Mouse (Mus musculus): ENCODE measurements around the gene Fam131a. TPM values are rescaled to one million over a fixed set of nuclear protein-coding genes. Genes with fewer than 3 reads are reported as not detected.

The Fam131a gene
- total and polyA plus RNA-seq, 3 experiments = not detected

DNA sequence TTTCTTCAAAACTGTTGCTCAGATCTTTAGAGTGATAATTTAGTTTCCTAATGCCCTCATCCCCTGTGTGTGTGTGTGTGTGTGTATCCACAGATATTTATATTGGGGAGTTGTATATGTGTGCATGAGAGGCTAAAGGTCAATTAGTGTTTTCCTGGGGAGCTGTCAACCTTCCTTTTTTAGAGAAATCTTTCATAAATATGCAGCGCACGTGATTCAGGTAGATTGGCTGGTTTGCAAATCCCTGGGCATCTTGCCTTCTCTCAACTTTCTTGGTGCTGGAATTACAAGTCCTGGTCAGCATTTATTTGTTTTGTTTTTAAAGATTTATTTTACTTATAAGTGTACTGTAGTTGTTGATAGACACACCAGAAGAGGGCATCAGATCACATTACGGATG, 22.8 kb upstream of the Fam131a start:
- TF ChIP-seq MEF2A (IDR thresholded peaks at IDR 0.05; ENCODE audit: extremely low read depth, insufficient replicate concordance, low read depth, low read length, poor library complexity, severe bottlenecking) (no peak), ZMIZ1 (IDR thresholded peaks at IDR 0.05; ENCODE audit: low read depth, low read length) (no peak), NELFE (IDR thresholded peaks at IDR 0.05; ENCODE audit: low read depth, low read length) (no peak), MYC (IDR thresholded peaks at IDR 0.05; ENCODE audit: low read depth, low read length) (no peak), EP300 (IDR thresholded peaks at IDR 0.05; ENCODE audit: low read depth in 1 of 2, low read length in 2 of 2) (no peak), NRF1 (IDR thresholded peaks at IDR 0.05; ENCODE audit: insufficient read depth, low read depth, low read length, poor library complexity, severe bottlenecking) (no peak), MAFK (IDR thresholded peaks at IDR 0.05; ENCODE audit: borderline replicate concordance, low read depth, low read length) (no peak), MXI1 (IDR thresholded peaks at IDR 0.05; ENCODE audit: low read depth, low read length) (no peak), MYB (IDR thresholded peaks at IDR 0.05; ENCODE audit: low read depth, low read length) (no peak), TCF12 (IDR thresholded peaks at IDR 0.05; ENCODE audit: low read depth, low read length) (no peak), SMC3 (IDR thresholded peaks at IDR 0.05; ENCODE audit: low read depth, low read length) (no peak), ETS1 (IDR thresholded peaks at IDR 0.05; ENCODE audit: low read depth, low read length) (no peak), UBTF (IDR thresholded peaks at IDR 0.05; ENCODE audit: borderline replicate concordance, insufficient read depth, low read depth, low read length) (no peak)
- Histone ChIP-seq H3K9me3 (replicated peaks; ENCODE audit: insufficient read depth, low read length) (no peaks in the 10 kb centered on the region), H3K4me1 (ENCODE audit: control insufficient read depth in 1 of 2, insufficient read depth in 2 of 2, low read length in 2 of 2) (peaks cover 6 to 12% of the 10 kb centered on the region in 2 experiments; a peak in 3 of 4 replicates), H3K9ac (ENCODE audit: control insufficient read depth, low read depth, low read length, poor library complexity, severe bottlenecking) (no peak overlapping the region), H3K4me3 (ENCODE audit: control insufficient read depth in 1 of 2, insufficient read depth in 1 of 2, low read depth in 2 of 2, low read length in 2 of 2) (no peak overlapping the region), H3K36me3 (ENCODE audit: control insufficient read depth in 1 of 2, insufficient read depth in 2 of 2, low read length in 2 of 2) (peaks cover 4 to 11% of the 10 kb centered on the region in 2 experiments), H3K27me3 (ENCODE audit: control insufficient read depth in 1 of 2, insufficient read depth in 2 of 2, low read length in 2 of 2) (no peaks in the 10 kb centered on the region), H3K79me2 (ENCODE audit: control insufficient read depth, insufficient read depth, low read length, poor library complexity) (peaks cover 27% of the 10 kb centered on the region), H3K27ac (ENCODE audit: control insufficient read depth, low read depth, low read length) (no peak overlapping the region)
- DNase-seq (ENCODE audit: low read depth, low spot score) = no peak

DNA sequence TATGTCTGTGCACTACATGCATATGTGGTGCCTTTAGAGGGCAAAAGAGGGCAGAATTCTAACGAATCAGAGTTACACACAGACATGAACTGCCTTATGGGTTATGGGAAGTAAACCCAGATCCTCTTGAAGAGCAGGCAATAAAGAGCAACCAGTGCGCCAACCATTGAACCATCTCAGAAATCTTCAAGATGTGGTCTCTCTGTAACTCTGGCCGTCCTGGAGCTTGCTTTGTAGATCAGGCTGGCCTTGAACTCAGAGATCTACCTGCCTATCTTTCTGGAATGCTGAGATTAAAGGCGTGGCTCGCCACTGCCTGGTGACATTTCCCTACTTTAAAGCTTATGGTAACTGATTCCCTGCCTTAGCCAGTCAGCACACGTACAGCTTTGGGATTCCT, 21.2 kb upstream of the Fam131a start:
- peak overlapping the region; percentile 72 for H3K9ac ChIP-seq (ENCODE audit: control insufficient read depth, low read depth, low read length, poor library complexity, severe bottlenecking)
- no peak for TF ChIP-seq JUND (IDR thresholded peaks at IDR 0.05; ENCODE audit: low read depth, low read length)
- no peak; the same call in 1 of the 2 replicates for TF ChIP-seq SIN3A (IDR thresholded peaks at IDR 0.05; ENCODE audit: low read length)
- TF ChIP-seq TCF12 (IDR thresholded peaks at IDR 0.05; ENCODE audit: low read depth, low read length) = no peak
- no peak for TF ChIP-seq UBTF (IDR thresholded peaks at IDR 0.05; ENCODE audit: borderline replicate concordance, insufficient read depth, low read depth, low read length)
- 0 out of 2 replicates have a peak, but pooled peaks have one; percentile 12 for TF ChIP-seq ELF1 (IDR thresholded peaks at IDR 0.05; ENCODE audit: low read depth, low read length)
- peak; percentile 46; the same call in 1 of the 2 replicates for TF ChIP-seq RCOR1 (IDR thresholded peaks at IDR 0.05; ENCODE audit: low read depth, low read length)
- TF ChIP-seq MXI1 (IDR thresholded peaks at IDR 0.05; ENCODE audit: low read depth, low read length) = no peak
- TF ChIP-seq MAFK (IDR thresholded peaks at IDR 0.05; ENCODE audit: borderline replicate concordance, low read depth, low read length) = no peak
- TF ChIP-seq POLR2AphosphoS2 (IDR thresholded peaks at IDR 0.05; ENCODE audit: low read length) = no peak; the same call in 1 of the 2 replicates
- TF ChIP-seq CHD1 (IDR thresholded peaks at IDR 0.05; ENCODE audit: low read depth, low read length) = no peak
- TF ChIP-seq CHD2 (IDR thresholded peaks at IDR 0.05; ENCODE audit: low read length) = no peak
- TF ChIP-seq USF2 (IDR thresholded peaks at IDR 0.05; ENCODE audit: borderline replicate concordance in 1 of 2, insufficient read depth in 1 of 2, low read depth in 1 of 2, low read length in 2 of 2) = no peak
- TF ChIP-seq NRF1 (IDR thresholded peaks at IDR 0.05; ENCODE audit: insufficient read depth, low read depth, low read length, poor library complexity, severe bottlenecking) = no peak
- no peak for TF ChIP-seq MAX (IDR thresholded peaks at IDR 0.05; ENCODE audit: low read length)
- TF ChIP-seq ZNF384 (IDR thresholded peaks at IDR 0.05; ENCODE audit: low read depth, low read length) = peak; percentile 5; the same call in 1 of the 2 replicates
- TF ChIP-seq HCFC1 (IDR thresholded peaks at IDR 0.05; ENCODE audit: low read depth, low read length) = no peak
- no peak for TF ChIP-seq EP300 (IDR thresholded peaks at IDR 0.05; ENCODE audit: low read depth in 1 of 2, low read length in 2 of 2)
- no peak for TF ChIP-seq POLR2AphosphoS5 (IDR thresholded peaks at IDR 0.05; ENCODE audit: borderline replicate concordance, low read depth, low read length)
- TF ChIP-seq CTCF (IDR thresholded peaks at IDR 0.05 in 2 of 3, conservative IDR thresholded peaks at IDR 0.05 in 1 of 3; ENCODE audit: control insufficient read depth in 1 of 3, insufficient read depth in 1 of 3, low read depth in 2 of 3, low read length in 3 of 3, poor library complexity in 1 of 3, severe bottlenecking in 1 of 3) = peak in 1 of 3 experiments; percentile 14; a peak in 1 of 6 replicates
- TF ChIP-seq ZMIZ1 (IDR thresholded peaks at IDR 0.05; ENCODE audit: low read depth, low read length) = peak; percentile 41; the same call in 1 of the 2 replicates
- TF ChIP-seq NELFE (IDR thresholded peaks at IDR 0.05; ENCODE audit: low read depth, low read length) = no peak
- peak; percentile 37; the same call in 1 of the 2 replicates for TF ChIP-seq ETS1 (IDR thresholded peaks at IDR 0.05; ENCODE audit: low read depth, low read length)
- TF ChIP-seq BHLHE40 (IDR thresholded peaks at IDR 0.05; ENCODE audit: borderline replicate concordance, low read depth, low read length) = no peak
- TF ChIP-seq KAT2A (conservative IDR thresholded peaks at IDR 0.05; ENCODE audit: low read depth, low read length) = no peak

More for the DNA sequence above, 21.2 kb upstream of the Fam131a start:
- Histone ChIP-seq H3K9me3 (replicated peaks; ENCODE audit: insufficient read depth, low read length) (no peaks in the 10 kb centered on the region), H3K4me3 (ENCODE audit: control insufficient read depth in 1 of 2, insufficient read depth in 1 of 2, low read depth in 2 of 2, low read length in 2 of 2) (peak overlapping the region; percentile 63 to 87), H3K27me3 (ENCODE audit: control insufficient read depth in 1 of 2, insufficient read depth in 2 of 2, low read length in 2 of 2) (no peaks in the 10 kb centered on the region), H3K36me3 (ENCODE audit: control insufficient read depth in 1 of 2, insufficient read depth in 2 of 2, low read length in 2 of 2) (peaks cover 17 to 26% of the 10 kb centered on the region in 2 experiments), H3K4me1 (ENCODE audit: control insufficient read depth in 1 of 2, insufficient read depth in 2 of 2, low read length in 2 of 2) (peaks cover 8 to 16% of the 10 kb centered on the region in 2 experiments), H3K79me2 (ENCODE audit: control insufficient read depth, insufficient read depth, low read length, poor library complexity) (peaks cover 39% of the 10 kb centered on the region), H3K27ac (ENCODE audit: control insufficient read depth, low read depth, low read length) (peak overlapping the region; percentile 71)
- peak; percentile 83 for DNase-seq (ENCODE audit: low read depth, low spot score)

Measured in MEL (cell line).